Comparison of ENCODE assay signal across 8 mouse cellular contexts in the genomic region with DNA sequence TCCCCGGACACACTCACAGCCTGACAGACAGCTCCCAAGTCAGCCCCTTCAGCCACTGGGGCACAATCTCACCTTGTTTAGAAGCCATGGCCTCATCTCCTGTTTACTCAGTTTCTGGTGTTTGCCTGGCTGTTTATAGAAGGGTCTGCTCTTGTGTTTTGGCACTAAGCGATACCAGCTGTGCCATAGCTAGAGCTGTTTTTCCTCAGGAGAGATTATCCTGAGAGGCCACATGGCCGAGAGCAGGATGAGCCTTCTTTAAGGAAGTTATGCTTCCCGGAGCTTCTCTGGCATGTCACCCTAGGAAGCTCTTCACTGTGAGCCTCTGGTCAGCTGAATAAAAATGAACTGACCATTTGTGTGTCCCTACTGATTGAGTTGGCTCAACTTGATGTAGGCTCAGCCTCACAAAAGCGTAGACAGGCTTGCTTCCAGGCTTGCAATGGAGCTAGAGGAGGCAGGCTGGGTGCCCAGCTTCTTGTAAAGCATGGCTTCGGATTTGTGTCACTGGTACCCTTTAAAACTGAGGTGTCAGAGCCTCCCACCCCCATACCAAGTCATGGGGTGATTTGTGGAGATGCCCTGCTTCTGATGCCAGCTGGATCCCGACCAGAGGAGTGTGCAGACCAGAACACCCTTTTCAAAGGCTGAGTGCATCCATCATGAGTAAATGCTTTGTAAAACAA. TPM values are rescaled to one million over a fixed set of nuclear protein-coding genes. Genes with fewer than 3 reads are reported as not detected.
DNase-seq lines count a peak whose midpoint lies in the region.

No protein-coding gene starts in this region.

- peak; percentile 6 for DNase-seq in gastrocnemius, postnatal 14 days
- no peak for DNase-seq in gastrocnemius, adult 8-10 months (ENCODE audit: low spot score in 2 of 2)
- peak; percentile 72 for DNase-seq in Muller cell, postnatal 12 days (ENCODE audit: inconsistent ontology term)
- peak; percentile 79 for DNase-seq in cerebellum, adult 11-12 months
- peak; percentile 52 to 81 for DNase-seq in layer of hippocampus, postnatal 14 days (ENCODE audit: low spot score in 2 of 2)
- no peak for DNase-seq in kidney, adult 9 months
- DNase-seq in ovary, postnatal 14 days (ENCODE audit: low spot score) = no peak
- DNase-seq in thymus, postnatal 25 days = no peak

- intact Hi-C loops in gastrocnemius, postnatal 14 days (cut with DNase I; ENCODE audit: low total_unique reads) = no loop called here

RNA-seq across cellular contexts. Expression of a gene that starts 42.1 kb away (rescaled TPM):
- total RNA-seq in gastrocnemius, postnatal 14 days (2021) = 1 to 10 TPM; 1.0 to 1.4 TPM
- total RNA-seq in gastrocnemius, adult 8-10 months (2022) = 1 to 10 TPM in 3 of 4 experiments, under 1 TPM in 1; 0.77 to 2.9 (median 2.1) TPM
- 100 to 1,000 TPM; 277 to 311 TPM for total RNA-seq in layer of hippocampus, postnatal 14 days (2021)

Comparison
In these comparisons a context has a peak if more than half of its experiments do, and no peak if none do; other contexts are left out.
1. DNase-seq: peak in gastrocnemius, postnatal 14 days (single experiment), Muller cell, postnatal 12 days (single experiment), cerebellum, adult 11-12 months (single experiment) and layer of hippocampus, postnatal 14 days (2 of 2); none in gastrocnemius, adult 8-10 months (0 of 2), kidney, adult 9 months (single experiment), ovary, postnatal 14 days (single experiment) and thymus, postnatal 25 days (single experiment).
2. RNA of a gene that starts 42.1 kb away (total RNA-seq): 277 to 311 TPM in layer of hippocampus, postnatal 14 days; 0.77 to 2.9 TPM in gastrocnemius, adult 8-10 months and 1.0 to 1.4 TPM in gastrocnemius, postnatal 14 days; every median in the first group is over 10 times any median in the second.